Mouse (Mus musculus): ENCODE results near the gene Qtrt2.

Qtrt2 gene

GRCm38 (mm10) chr16:43926341-43926859 lies at the start of gene Qtrt2:
Gene Qtrt2, minus strand, starts transcription at chr16:43926809.
- DNase-seq (ENCODE audit: low spot score), result no peak

DNA sequence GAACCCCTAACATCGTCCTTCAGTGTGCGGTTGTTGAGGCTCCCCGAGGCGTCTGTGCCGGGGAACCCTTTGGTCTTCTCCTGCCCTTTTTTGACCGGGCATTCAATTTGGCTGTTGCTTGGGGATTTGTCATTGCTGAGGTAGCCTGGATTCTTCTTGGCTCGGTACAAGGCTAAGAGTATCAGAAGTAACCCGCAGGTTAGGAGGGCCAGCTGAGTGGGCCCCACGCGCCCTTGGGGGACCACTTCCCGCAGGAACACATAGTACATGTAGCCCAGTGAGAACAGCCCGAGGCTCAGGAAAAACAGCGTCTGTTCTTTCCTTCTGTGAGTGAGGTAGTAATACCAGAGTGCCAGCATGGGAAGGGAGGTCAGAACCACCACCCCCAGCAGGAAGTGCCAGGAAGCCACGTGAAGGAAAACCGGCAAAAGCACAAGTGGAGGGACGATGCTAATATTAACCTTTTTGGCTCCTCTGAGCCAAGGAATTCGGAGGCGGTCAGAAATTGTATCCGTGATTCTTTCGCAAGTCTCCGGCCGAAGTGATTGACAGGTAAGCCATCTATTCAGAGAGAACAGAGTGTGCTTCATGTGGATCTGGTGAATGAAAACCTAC lies 47.1 kb upstream of the Qtrt2 start:
- no peak for DNase-seq (ENCODE audit: low spot score)

GRCm38 (mm10) chr16:43973147-43973546 lies 46.5 kb upstream of the Qtrt2 start:
- no peak for DNase-seq (ENCODE audit: low spot score)

- no peak for DNase-seq (ENCODE audit: low spot score)
Measured at GRCm38 (mm10) chr16:43972391-43972790, 45.8 kb upstream of the Qtrt2 start.

DNA sequence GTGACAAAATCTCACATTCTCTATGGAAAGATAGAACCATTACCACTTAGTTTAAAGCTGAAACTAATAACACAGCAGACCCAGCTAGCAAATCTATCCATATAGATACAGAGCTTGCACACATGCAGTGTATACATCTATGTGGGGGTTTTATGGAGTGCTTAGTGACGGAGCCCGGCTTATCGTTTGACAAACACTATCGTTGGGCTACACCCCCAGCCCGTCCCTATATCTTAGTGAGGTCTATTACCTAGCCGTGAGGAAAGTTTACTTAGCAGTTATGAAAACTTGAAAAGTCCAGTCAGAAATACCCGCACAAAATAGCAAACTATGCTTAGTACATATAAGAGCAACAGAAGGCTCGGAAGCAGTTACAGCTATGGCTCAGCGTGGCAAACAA lies 45.1 kb upstream of the Qtrt2 start:
- no peak for DNase-seq (ENCODE audit: low spot score)

DNA sequence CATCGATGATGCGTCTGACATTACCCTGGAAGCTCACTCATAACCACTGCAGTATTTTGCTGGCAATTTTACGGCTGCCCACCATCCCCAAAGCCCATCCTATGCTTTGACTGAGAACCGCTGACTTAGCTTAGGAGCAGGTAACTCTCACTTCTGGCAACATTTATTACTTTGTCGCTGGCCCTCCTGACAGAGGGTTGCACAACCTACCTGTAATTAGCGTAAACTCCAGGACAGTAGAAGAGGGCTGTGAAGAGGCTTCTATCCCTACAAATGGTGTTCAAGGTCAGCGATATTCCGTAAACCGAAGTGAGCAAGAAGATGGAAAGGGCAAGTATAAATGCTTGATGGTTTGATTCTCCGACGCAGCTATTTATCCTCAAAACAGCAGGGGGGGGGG lies 44.6 kb upstream of the Qtrt2 start:
- DNase-seq (ENCODE audit: low spot score), result no peak

- no peak for DNase-seq (ENCODE audit: low spot score)
Measured at GRCm38 (mm10) chr16:43970426-43970825, 43.8 kb upstream of the Qtrt2 start.

GRCm38 (mm10) chr16:43965781-43966389 lies 39.3 kb upstream of the Qtrt2 start:
- no peak for DNase-seq (ENCODE audit: low spot score)

- no peak for DNase-seq (ENCODE audit: low spot score)
Measured at GRCm38 (mm10) chr16:43963780-43964179, 37.2 kb upstream of the Qtrt2 start.

- no peak for DNase-seq (ENCODE audit: low spot score)
Measured at GRCm38 (mm10) chr16:43963291-43963690, 36.7 kb upstream of the Qtrt2 start.

- DNase-seq (ENCODE audit: low spot score), result no peak
Measured at GRCm38 (mm10) chr16:43958038-43958437, 31.4 kb upstream of the Qtrt2 start.

DNA sequence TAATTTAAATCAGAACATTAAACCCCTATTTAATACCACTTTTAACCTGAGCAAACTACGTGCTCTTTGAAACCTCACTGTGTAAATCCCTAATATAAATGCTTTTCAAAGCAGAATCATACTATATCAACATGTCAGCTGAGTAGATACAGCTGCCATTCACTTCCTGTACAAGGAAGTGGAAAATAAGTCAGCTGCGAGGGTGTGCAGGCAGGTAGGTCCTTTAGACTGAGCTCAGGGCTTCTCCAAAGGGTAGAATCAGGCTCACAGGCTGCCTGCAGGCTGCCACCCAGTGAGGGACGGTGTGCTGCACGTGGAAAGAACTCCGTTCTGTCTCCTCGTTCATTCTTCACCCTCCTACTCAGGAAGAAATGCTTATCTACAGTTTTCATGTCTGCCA lies 28.3 kb upstream of the Qtrt2 start:
- no peak for DNase-seq (ENCODE audit: low spot score)

DNA sequence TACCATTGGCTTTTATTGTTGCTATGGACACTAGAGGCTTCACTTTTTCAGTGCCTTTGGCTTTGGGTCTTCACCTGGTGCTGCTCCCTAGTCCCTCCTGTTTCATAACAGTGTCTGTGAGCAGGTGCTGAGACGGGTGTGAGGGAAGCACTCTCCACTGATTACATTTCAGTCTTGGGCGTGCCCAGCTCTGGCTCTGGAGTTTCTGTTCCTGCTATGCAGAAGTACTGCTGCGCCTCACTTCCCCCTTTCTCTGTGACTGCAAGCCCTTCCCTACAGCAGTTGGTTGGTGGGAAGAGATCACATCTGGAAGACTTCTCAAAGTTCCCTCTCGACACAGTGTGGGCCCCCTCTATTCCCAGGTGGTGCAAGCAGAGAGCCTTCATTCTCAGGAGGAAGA lies 25.0 kb upstream of the Qtrt2 start:
- DNase-seq (ENCODE audit: low spot score), result peak; percentile 10

GRCm38 (mm10) chr16:43945869-43946268 lies 19.3 kb upstream of the Qtrt2 start:
- no peak for DNase-seq (ENCODE audit: low spot score)

- no peak for DNase-seq (ENCODE audit: low spot score)
Measured at GRCm38 (mm10) chr16:43945351-43945750, 18.7 kb upstream of the Qtrt2 start.

DNA sequence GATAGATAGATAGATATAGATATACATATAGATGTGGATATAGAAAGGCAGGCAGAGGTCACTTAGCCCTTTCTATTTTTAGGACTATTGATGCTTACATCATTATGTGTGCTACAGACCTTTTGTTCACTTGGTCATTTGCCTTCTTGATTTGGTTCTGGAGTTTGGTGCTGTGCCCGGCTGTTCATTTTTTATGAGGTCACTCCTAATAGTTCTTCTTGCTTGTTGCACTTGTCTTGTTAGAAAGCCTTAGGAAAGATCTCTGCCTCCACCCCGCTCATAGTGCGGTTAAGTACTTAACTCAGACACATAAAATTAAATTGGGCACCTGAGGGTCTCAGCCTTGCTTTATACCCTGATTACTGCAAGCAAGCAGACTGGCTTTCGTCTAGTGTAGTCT lies 14.2 kb upstream of the Qtrt2 start:
- DNase-seq (ENCODE audit: low spot score), result no peak

- no peak for DNase-seq (ENCODE audit: low spot score)
Measured at GRCm38 (mm10) chr16:43935892-43936291, 9.3 kb upstream of the Qtrt2 start.

GRCm38 (mm10) chr16:43935367-43935766 lies 8.8 kb upstream of the Qtrt2 start:
- no peak for DNase-seq (ENCODE audit: low spot score)

DNA sequence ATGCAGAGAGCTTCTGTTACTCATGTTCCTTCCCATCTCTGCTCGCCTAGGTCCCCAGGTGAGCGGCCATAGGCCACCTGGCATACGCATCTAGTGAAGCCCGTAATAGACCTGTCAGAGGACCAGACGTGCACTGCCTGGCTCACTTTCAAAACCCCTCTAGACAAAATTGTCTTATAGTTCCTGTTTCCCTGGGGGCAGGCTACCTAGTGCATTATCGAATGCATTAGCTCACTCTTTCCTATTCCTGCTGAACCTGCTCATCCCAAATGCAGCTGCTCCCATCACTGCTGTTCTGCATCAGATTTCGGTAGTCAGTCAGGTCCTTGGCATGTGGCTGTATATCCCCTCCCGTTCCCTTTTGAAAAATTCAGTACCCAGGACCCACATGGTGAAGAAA lies 8.2 kb upstream of the Qtrt2 start:
- DNase-seq (ENCODE audit: low spot score), result no peak

DNA sequence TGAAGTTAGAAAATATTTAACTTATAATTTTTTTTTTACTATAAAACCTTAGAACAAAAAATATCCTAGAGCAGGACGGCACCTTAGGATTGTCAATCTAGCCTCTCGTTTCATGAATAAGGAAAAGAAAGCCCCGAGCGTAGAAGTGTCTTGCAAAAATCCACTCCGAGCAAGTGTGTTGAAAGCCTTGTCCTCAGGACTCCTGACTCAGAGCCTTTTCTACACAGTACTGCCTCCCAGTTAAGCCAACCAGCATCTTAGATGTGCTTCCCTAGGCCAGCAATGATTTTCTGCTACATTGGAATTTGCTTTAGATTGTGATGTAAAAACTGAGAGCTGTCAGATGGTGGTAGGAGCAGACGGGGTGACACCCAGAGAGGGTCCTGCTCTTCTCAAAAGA lies 6.4 kb upstream of the Qtrt2 start:
- no peak for DNase-seq (ENCODE audit: low spot score)

DNA sequence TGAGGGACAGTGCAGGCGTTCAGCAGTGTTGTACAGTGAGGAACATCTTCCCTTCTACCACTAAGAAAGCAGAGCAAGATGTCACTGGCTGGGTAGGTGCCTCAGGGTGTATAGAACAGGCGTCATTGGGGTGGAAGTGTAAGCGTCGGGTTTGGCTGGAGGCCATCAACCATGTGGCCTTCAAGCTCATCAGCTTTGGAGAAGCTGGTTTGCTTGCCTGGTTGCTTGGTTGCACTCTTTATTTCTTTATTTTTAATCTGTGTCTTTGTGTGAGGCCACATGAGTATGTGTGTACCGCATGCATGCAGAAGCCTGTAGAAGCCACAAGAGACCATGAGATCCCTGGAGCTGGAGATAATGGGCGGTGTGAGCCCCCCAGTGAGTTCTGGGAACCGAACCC lies 5.7 kb upstream of the Qtrt2 start:
- DNase-seq (ENCODE audit: low spot score), result no peak

DNA sequence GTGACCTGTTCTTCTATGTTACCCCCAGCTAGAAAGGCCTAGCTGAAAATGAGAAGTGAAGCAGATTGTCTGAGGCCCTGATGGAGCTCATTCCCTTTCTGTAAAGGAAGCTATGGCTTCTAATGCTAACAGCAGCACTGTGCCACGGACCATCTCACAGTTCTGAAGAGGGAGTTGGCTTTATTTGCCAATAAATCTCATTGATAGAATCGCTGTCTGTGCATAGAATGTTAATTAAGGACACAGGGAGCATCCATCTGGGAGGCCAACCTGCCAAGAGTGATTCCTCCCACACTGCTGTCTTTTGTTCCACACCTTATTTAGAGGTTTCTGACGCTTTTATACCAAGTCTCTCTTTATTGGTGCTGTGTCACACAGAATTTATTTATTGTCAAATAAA lies 4.9 kb upstream of the Qtrt2 start:
- DNase-seq (ENCODE audit: low spot score), result no peak

DNA sequence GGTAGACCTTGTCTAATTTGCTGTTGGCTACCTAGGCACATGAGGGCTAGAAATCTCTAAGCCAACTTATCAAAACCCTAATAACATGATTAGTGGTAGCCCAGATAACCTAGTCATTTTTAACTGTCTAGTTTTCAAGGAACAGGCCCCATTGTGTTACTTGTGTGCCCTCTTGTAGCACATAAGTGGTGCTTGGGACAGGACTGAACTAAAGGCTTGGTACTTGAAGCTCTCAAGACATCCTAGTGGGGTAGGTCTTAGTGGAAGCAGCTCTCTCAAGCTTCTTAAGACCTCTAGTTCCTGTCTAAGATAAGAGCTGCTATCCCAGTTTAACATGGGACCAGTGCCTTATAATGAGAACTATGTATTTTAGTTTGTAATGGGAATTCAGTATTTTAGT lies 4.0 kb upstream of the Qtrt2 start:
- no peak for DNase-seq (ENCODE audit: low spot score)

- no peak for DNase-seq (ENCODE audit: low spot score)
Measured at GRCm38 (mm10) chr16:43925846-43926245, 763 bp downstream of the Qtrt2 start.
